Mouse (Mus musculus): ENCODE measurements at regions not wholly inside any gene's neighbourhood (a gene's known extent, or its start where the extent isn't known, plus 50 kb on each side); places are given as distances from the start of the nearest gene placed in this dataset.

DNA sequence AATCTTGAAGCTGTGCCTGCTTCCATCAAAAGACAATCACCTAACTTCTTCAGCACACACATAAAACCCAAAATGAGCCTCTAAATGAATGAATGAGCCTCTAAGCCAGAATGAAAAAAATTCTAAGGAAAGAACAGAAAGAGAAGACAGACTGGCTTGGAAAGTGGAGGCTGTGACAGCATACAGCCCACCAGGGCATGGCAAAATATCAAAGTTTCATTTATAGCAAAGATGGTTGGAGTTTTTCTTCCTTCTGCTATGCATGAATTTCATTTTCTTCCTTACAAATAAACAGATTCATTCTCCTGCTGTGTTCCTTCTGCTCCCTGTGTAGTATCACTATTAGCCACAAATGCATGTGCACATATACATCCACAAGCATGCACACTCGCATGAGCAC, 247.7 kb upstream of the Spred2 start:
- no peak overlapping the region for H3K4me3 ChIP-seq
- WGBS, result 89% methylated on average over 1 of the region's 1 CpGs
- H3K9me3 ChIP-seq, result no peaks in the 10 kb centered on the region
- H3K4me1 ChIP-seq (replicated peaks), result peaks cover 11% of the 10 kb centered on the region
- no peak overlapping the region for H3K9ac ChIP-seq
- ATAC-seq (ENCODE audit: low read depth), result no peak
- H3K27ac ChIP-seq (replicated peaks), result no peak overlapping the region
- H3K4me2 ChIP-seq, result no peak overlapping the region
- no peaks in the 10 kb centered on the region for H3K27me3 ChIP-seq
- H3K36me3 ChIP-seq, result no peaks in the 10 kb centered on the region

DNA sequence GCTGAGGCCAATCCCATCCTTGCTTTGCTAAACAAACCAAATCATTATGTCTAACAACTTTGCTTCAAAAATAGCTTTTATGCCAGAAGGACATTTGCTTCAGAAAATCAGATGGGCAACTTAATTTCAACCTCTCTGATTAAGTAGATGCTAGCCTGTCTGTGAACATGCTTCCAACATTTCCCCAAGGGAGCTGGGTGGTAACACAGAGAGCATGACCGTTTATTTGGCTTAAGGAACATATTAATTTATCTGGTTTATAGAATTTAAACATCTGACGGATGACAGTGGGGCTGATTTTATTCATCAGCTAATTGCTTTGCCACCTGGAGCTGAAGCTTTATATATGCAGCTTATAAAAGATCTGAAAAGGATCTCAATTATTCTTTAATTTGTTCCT, 245.1 kb upstream of the Spred2 start:
- Histone ChIP-seq H3K4me2 (no peak overlapping the region), H3K27ac (replicated peaks) (no peak overlapping the region), H3K9ac (no peak overlapping the region), H3K36me3 (no peaks in the 10 kb centered on the region), H3K27me3 (no peaks in the 10 kb centered on the region), H3K9me3 (no peaks in the 10 kb centered on the region), H3K4me3 (no peak overlapping the region), H3K4me1 (replicated peaks) (peaks cover 7% of the 10 kb centered on the region)
- 44% methylated on average over 2 of the region's 2 CpGs for WGBS
- ATAC-seq (ENCODE audit: low read depth), result 0 out of 2 replicates have a peak, but pooled peaks have one; percentile 15

DNA sequence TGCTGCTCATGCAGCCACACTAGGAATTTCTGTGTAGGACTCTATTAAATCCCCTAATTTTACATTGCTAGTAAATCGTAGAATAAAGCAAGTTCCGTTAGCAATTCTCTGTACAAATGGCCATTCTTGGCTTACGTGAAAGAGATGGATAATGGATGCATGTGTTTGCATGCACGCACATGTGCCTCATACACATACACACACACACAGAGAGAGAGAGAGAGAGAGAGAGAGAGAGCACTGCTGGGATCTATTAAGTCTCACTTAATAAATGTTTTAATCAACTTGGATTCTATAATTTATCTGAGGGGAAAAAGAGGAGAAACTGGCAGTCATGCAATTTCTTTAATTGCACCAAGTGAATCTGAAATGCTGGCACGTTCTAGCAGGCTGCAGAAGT, 244.5 kb upstream of the Spred2 start:
- 52% methylated on average over 5 of the region's 5 CpGs for WGBS

DNA sequence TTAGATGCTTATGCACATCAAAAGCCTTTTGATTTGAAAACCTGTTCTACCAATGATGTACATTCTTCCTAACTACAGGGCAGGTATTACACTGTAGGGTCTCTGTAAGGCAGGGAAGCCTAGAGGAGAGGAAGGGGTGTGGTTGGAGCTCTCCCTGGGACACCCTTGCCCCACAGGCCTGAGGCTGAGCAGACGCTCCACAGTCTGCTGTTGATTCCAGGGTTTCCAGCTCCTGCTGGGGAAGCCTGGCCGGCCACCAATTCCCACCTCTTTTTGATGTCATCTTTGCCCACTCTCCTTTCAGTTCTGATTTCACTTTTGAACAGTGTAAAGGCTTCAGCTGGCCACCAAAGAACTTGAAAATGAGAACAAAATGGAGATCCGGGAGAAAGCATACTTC, 223.0 kb upstream of the Spred2 start:
- Histone ChIP-seq H3K27me3 (peaks cover 3% of the 10 kb centered on the region; the same call in 1 of the 2 replicates), H3K4me2 (no peak overlapping the region), H3K9me3 (no peaks in the 10 kb centered on the region), H3K4me1 (replicated peaks) (peaks cover 9% of the 10 kb centered on the region; the same call in 1 of the 2 replicates), H3K36me3 (no peaks in the 10 kb centered on the region), H3K9ac (no peak overlapping the region), H3K27ac (replicated peaks) (no peak overlapping the region), H3K4me3 (no peak overlapping the region)
- no peak for ATAC-seq (ENCODE audit: low read depth)
- WGBS, result 69% methylated on average over 3 of the region's 3 CpGs

More for the DNA sequence above, 244.5 kb upstream of the Spred2 start:
- Histone ChIP-seq H3K4me2 (no peak overlapping the region), H3K9ac (no peak overlapping the region), H3K9me3 (no peaks in the 10 kb centered on the region), H3K27me3 (no peaks in the 10 kb centered on the region), H3K4me1 (replicated peaks) (peaks cover 7% of the 10 kb centered on the region), H3K36me3 (no peaks in the 10 kb centered on the region), H3K4me3 (no peak overlapping the region), H3K27ac (replicated peaks) (no peak overlapping the region)
- peak; percentile 59; the same call in 1 of the 2 replicates for ATAC-seq (ENCODE audit: low read depth)

DNA sequence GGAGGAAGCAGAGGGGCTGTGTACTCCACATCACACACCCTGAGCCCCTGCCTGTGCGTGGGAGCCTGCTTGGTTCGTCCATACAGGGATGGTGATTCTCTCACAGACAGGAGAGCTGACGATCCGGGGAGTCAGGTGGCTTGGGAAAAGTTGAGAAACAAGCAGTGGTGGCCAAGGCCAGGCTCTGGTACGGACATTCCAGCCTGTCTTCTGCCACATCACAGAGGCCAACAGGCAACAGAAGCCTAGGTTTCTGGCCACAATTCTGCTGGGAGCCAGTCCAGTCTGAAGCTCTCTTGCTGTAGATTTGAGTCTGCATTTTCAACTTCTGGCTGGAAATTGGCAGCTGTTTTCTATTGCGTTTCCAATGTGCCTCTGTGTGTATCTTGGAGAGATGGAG, 215.4 kb upstream of the Spred2 start:
- H3K36me3 ChIP-seq, result no peaks in the 10 kb centered on the region
- WGBS, result 78% methylated on average over 6 of the region's 6 CpGs
- H3K4me1 ChIP-seq (replicated peaks), result peaks cover 10% of the 10 kb centered on the region
- H3K27me3 ChIP-seq, result no peaks in the 10 kb centered on the region
- ATAC-seq (ENCODE audit: low read depth), result no peak
- no peak overlapping the region for H3K9ac ChIP-seq
- no peak overlapping the region for H3K27ac ChIP-seq (replicated peaks)
- H3K4me2 ChIP-seq, result no peak overlapping the region
- H3K4me3 ChIP-seq, result no peak overlapping the region
- H3K9me3 ChIP-seq, result no peaks in the 10 kb centered on the region

DNA sequence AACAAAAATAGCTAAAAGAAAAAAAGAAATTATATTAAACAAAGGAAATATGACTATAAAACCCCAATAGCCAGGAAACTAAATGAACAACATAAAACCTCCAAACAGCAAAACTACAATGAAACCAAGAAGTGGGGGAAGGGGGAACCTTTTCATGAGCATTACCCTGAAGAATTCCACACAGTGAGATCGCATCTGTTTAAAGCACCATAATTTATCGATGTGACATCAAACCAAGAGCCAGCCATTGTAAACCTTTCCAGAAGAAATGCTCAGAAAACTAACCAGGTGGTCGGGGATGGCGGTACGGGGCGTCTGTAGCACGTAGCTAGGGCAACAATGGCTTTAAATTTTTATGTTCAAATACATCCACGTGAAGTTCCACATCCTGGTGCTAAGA, 214.8 kb upstream of the Spred2 start:
- ATAC-seq (ENCODE audit: low read depth), result no peak
- peaks cover 15% of the 10 kb centered on the region for H3K4me1 ChIP-seq (replicated peaks)
- no peaks in the 10 kb centered on the region for H3K27me3 ChIP-seq
- no peak overlapping the region for H3K27ac ChIP-seq (replicated peaks)
- no peak overlapping the region for H3K4me2 ChIP-seq
- no peaks in the 10 kb centered on the region for H3K9me3 ChIP-seq
- 30% methylated on average over 8 of the region's 8 CpGs for WGBS
- H3K9ac ChIP-seq, result no peak overlapping the region
- no peak overlapping the region for H3K4me3 ChIP-seq
- no peaks in the 10 kb centered on the region for H3K36me3 ChIP-seq

DNA sequence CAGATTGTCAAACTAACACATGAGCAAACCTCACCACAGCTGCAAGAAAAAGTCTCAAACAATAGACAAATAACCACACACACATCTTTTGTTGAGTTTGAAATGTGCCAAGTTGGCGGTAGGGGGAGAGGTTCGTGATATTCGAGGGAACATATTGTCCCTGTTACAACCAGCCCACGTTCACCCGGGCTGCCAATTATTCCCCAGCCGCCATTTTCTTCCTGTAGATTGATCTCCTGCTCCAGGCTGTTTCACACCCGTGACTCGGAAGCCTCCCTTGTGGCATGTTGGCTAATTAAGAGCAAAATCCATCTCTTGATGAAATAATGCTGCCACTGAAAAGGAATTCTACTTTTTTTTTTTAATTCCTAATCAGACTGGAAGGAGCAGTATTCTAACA, 211.1 kb upstream of the Spred2 start:
- Histone ChIP-seq H3K27me3 (0 out of 2 replicates have a peak, but pooled peaks cover 5% of the 10 kb centered on the region), H3K4me2 (peak overlapping the region; percentile 36), H3K27ac (replicated peaks) (no peak overlapping the region), H3K4me1 (replicated peaks) (peaks cover 17% of the 10 kb centered on the region), H3K9ac (no peak overlapping the region), H3K9me3 (no peaks in the 10 kb centered on the region), H3K4me3 (no peak overlapping the region), H3K36me3 (no peaks in the 10 kb centered on the region)
- ATAC-seq (ENCODE audit: low read depth), result no peak
- whole genome bisulfite sequencing, result 38% methylated on average over 8 of the region's 8 CpGs

DNA sequence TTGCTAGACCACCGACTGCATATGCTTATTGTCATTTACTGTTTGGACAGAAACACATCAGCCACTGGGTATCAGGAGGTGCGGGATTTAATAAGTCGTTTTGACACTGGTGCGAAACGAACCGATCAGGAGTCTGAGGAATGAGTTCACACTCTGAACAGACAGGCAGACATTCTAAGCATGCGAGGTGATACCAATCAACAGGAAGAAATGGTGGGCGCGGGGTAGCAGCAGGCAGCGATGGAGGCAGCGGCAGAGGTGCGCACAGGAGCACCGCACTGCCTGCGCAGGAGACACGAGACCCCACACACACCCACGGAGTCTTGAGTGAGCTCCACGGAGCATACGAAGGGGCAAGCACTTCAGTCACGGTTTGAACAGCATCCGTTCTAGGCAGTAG, 210.6 kb upstream of the Spred2 start:
- 0 out of 2 replicates have a peak, but pooled peaks cover 5% of the 10 kb centered on the region for H3K27me3 ChIP-seq
- H3K27ac ChIP-seq (replicated peaks), result peak overlapping the region; percentile 59; the same call in 1 of the 2 replicates
- H3K9ac ChIP-seq, result 0 out of 2 replicates have a peak overlapping the region, but pooled peaks have one; percentile 31
- no peaks in the 10 kb centered on the region for H3K36me3 ChIP-seq
- H3K4me1 ChIP-seq (replicated peaks), result peaks cover 17% of the 10 kb centered on the region
- ATAC-seq (ENCODE audit: low read depth), result no peak
- H3K4me2 ChIP-seq, result peak overlapping the region; percentile 36
- H3K9me3 ChIP-seq, result no peaks in the 10 kb centered on the region
- WGBS, result 70% methylated on average over 20 of the region's 20 CpGs
- H3K4me3 ChIP-seq, result no peak overlapping the region

DNA sequence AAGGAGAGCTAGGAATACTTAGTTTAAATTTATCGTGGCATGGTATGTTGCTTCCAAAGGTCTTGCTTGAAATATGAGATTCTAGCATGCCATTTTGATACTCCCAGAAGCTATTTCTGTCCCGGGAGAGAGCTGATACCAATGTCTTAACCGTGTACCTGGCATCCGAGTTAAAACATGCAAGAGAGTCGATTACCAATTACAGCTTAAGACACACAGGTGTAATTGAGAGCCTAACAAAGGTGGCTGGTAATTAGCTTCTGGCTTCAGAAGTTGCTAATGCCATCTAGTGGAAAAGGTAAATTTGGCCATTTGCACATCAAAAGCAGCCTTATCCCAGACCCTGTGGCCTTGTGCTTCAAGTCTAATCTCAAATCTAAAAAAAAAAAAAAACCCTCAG, 210.0 kb upstream of the Spred2 start:
- ATAC-seq (ENCODE audit: low read depth), result no peak
- H3K27ac ChIP-seq (replicated peaks), result no peak overlapping the region
- peaks cover 17% of the 10 kb centered on the region for H3K4me1 ChIP-seq (replicated peaks)
- no peak overlapping the region for H3K4me3 ChIP-seq
- H3K27me3 ChIP-seq, result 0 out of 2 replicates have a peak, but pooled peaks cover 5% of the 10 kb centered on the region
- no peaks in the 10 kb centered on the region for H3K36me3 ChIP-seq
- peak overlapping the region; percentile 36 for H3K4me2 ChIP-seq
- no peak overlapping the region for H3K9ac ChIP-seq
- 39% methylated on average over 5 of the region's 5 CpGs for WGBS
- no peaks in the 10 kb centered on the region; the same call in 1 of the 2 replicates for H3K9me3 ChIP-seq

DNA sequence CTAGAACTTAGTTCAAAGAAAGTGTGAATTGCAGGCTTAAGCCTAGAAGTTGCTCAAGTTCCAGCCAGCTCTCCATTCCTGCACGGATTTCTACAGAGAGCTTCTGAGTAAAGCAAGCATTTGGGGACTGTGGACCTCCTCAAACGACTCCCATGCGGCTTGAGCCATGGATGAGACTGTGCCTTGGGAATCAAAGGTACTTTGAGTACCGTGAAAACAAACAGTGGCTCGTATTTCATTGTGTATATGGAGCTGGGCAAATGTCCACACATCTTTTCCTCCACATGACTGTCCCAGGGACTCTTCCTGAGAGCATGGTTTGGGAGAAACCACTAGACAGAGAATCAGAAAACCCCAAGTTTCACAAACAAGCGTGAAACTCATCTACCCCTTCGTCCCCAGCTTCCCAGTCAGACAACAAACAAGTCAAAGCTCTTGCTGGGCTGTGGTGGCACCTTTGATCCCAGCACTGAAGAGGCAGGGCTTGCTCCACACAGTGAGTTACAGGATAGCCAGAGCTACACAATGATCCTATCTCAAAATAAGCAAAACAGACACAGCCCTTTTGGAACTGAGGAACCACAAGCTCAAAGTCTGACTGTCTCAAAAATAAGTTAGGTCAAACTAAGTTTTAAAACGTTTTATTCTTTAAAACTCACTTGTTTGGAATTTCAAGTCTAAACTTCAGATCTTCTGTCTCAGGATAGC, 209.1 kb upstream of the Spred2 start:
- H3K9ac ChIP-seq, result no peak overlapping the region
- WGBS, result 25% methylated on average over 8 of the region's 8 CpGs
- ATAC-seq (ENCODE audit: low read depth), result no peak
- H3K4me2 ChIP-seq, result no peak overlapping the region
- H3K9me3 ChIP-seq, result no peaks in the 10 kb centered on the region; the same call in 1 of the 2 replicates
- peaks cover 17% of the 10 kb centered on the region for H3K4me1 ChIP-seq (replicated peaks)
- 0 out of 2 replicates have a peak, but pooled peaks cover 5% of the 10 kb centered on the region for H3K27me3 ChIP-seq
- no peaks in the 10 kb centered on the region for H3K36me3 ChIP-seq
- H3K4me3 ChIP-seq, result no peak overlapping the region
- no peak overlapping the region for H3K27ac ChIP-seq (replicated peaks)

DNA sequence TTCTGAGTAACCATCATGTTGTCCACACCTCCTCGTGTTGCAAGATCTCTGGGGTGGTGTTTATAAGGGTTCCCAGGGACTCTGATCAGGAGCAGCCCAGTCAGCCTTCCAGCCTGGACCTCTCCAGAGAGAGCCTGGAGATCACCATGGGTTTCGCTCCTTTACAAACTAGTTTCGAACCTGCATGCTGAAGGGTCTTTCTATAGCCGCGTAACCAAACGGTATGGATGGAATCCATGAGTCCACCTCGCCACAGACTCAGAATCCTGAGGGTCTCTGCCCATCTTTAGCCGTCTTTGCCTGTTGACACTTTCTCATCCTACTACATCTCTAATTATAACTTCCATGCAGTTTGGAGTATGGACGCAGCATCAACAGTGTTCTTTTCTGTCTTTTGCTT, 206.0 kb upstream of the Spred2 start:
- H3K4me2 ChIP-seq, result no peak overlapping the region
- no peak overlapping the region for H3K27ac ChIP-seq (replicated peaks)
- peaks cover 14% of the 10 kb centered on the region for H3K4me1 ChIP-seq (replicated peaks)

DNA sequence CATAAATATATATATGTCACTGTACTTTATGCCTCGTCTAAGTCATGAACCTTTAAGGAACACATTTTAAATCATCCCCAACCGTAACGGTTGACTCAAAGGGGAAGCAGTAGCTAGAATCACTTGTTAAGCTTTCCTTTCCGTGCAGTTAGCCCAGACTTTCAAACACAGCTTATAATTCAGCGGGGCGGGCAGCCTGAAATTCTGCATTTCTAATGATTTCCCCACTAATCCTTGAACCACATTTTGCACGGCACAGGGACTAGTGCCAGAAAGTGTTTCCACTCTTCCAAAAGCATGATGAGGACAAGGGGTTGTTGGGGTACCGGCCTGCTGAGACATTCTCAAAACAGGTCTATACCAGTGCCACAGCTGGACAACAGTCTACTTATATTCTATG, 195.1 kb upstream of the Spred2 start:
- no peak overlapping the region for H3K4me2 ChIP-seq
- H3K4me1 ChIP-seq (replicated peaks), result no peaks in the 10 kb centered on the region
- H3K9me3 ChIP-seq, result no peaks in the 10 kb centered on the region
- H3K4me3 ChIP-seq, result no peak overlapping the region
- H3K9ac ChIP-seq, result no peak overlapping the region
- no peak overlapping the region for H3K27ac ChIP-seq (replicated peaks)
- no peak for ATAC-seq (ENCODE audit: low read depth)
- H3K36me3 ChIP-seq, result no peaks in the 10 kb centered on the region
- WGBS, result 89% methylated on average over 8 of the region's 8 CpGs
- no peaks in the 10 kb centered on the region for H3K27me3 ChIP-seq

More for the DNA sequence above, 206.0 kb upstream of the Spred2 start:
- Histone ChIP-seq H3K27me3 (0 out of 2 replicates have a peak, but pooled peaks cover 5% of the 10 kb centered on the region), H3K4me3 (no peak overlapping the region), H3K9me3 (no peaks in the 10 kb centered on the region; the same call in 1 of the 2 replicates), H3K9ac (no peak overlapping the region), H3K36me3 (no peaks in the 10 kb centered on the region)
- WGBS, result 95% methylated on average over 9 of the region's 9 CpGs
- ATAC-seq (ENCODE audit: low read depth), result no peak

DNA sequence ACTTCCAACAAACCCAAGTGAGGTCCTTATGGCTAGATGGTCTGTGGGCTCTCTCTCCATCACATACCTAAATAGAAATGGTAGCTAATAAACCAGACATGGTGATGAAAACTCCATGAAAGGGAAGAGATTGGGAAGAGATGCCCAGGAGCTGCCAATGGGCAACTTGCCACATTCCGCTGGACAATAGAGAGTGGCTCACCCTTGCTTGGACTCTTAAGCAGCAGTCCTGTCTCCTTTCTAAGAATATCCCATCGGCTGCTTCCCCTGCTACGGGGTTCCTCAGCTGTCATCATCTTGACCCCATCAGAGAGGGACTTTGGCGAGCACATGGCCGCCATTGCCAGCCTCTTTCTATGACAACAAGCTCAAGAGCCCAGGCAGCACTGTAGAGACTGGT, 193.4 kb upstream of the Spred2 start:
- no peak overlapping the region for H3K27ac ChIP-seq (replicated peaks)
- no peak overlapping the region for H3K4me2 ChIP-seq
- H3K9me3 ChIP-seq, result no peaks in the 10 kb centered on the region
- H3K4me3 ChIP-seq, result no peak overlapping the region
- WGBS, result 88% methylated on average over 5 of the region's 5 CpGs
- ATAC-seq (ENCODE audit: low read depth), result no peak
- H3K9ac ChIP-seq, result no peak overlapping the region
- no peaks in the 10 kb centered on the region for H3K36me3 ChIP-seq
- H3K4me1 ChIP-seq (replicated peaks), result no peaks in the 10 kb centered on the region
- no peaks in the 10 kb centered on the region for H3K27me3 ChIP-seq
